8 mouse cellular contexts compared by ENCODE assay signal in genomic region chr6:88549137-88549814, GRCm38 (mm10). TPM values are rescaled to one million over a fixed set of nuclear protein-coding genes. Genes with fewer than 3 reads are reported as not detected.
A peak's percentile ranks its signal among the peaks of the same experiment; 100 is the strongest.
DNase-seq lines count a peak whose midpoint lies in the region; ATAC-seq and TF ChIP-seq lines count a peak whose summit lies in the region.

No protein-coding gene starts in this region.

- no peak overlapping the region for H3K4me3 ChIP-seq in heart, embryonic 10.5 days
- no peak overlapping the region for H3K4me3 ChIP-seq in heart, embryonic 11.5 days (ENCODE audit: low read depth, low read length)
- H3K4me3 ChIP-seq in ES-E14 (ENCODE audit: insufficient read depth in 1 of 2, low read depth in 1 of 2, low read length in 2 of 2, poor library complexity in 1 of 2, severe bottlenecking in 1 of 2), result no peak overlapping the region
- no peak overlapping the region for H3K4me3 ChIP-seq in midbrain, postnatal 0 days (ENCODE audit: low read depth, low read length)

- H3K9ac ChIP-seq in heart, embryonic 11.5 days (ENCODE audit: low read depth, low read length), result no peak overlapping the region
- H3K9ac ChIP-seq in ES-E14 (ENCODE audit: insufficient read depth, low read depth, low read length, poor library complexity, severe bottlenecking), result no peak overlapping the region
- no peak overlapping the region for H3K9ac ChIP-seq in midbrain, postnatal 0 days (replicated peaks; ENCODE audit: low read length, poor library complexity, severe bottlenecking)

- H3K36me3 ChIP-seq in heart, embryonic 10.5 days, result no peaks in the 10 kb centered on the region
- H3K36me3 ChIP-seq in heart, embryonic 11.5 days (ENCODE audit: control insufficient read depth, insufficient read depth, low read length), result no peaks in the 10 kb centered on the region
- no peaks in the 10 kb centered on the region for H3K36me3 ChIP-seq in ES-E14 (ENCODE audit: control insufficient read depth, insufficient read depth, low read length, poor library complexity, severe bottlenecking)
- H3K36me3 ChIP-seq in midbrain, postnatal 0 days (ENCODE audit: insufficient read depth, low read length), result no peaks in the 10 kb centered on the region

- peaks cover 12% of the 10 kb centered on the region for H3K4me1 ChIP-seq in heart, embryonic 10.5 days
- 0 out of 2 replicates have a peak, but pooled peaks cover 7% of the 10 kb centered on the region for H3K4me1 ChIP-seq in heart, embryonic 11.5 days (ENCODE audit: control insufficient read depth, insufficient read depth, low read length)
- H3K4me1 ChIP-seq in ES-E14 (ENCODE audit: control insufficient read depth in 2 of 2, insufficient read depth in 2 of 2, low read length in 2 of 2, poor library complexity in 1 of 2), result no peaks in the 10 kb centered on the region
- H3K4me1 ChIP-seq in midbrain, postnatal 0 days (ENCODE audit: insufficient read depth, low read length), result no peaks in the 10 kb centered on the region; the same call in 1 of the 2 replicates

- peaks cover 37% of the 10 kb centered on the region for H3K27me3 ChIP-seq in heart, embryonic 10.5 days (ENCODE audit: insufficient read depth, poor library complexity, severe bottlenecking)
- peaks cover 20% of the 10 kb centered on the region for H3K27me3 ChIP-seq in heart, embryonic 11.5 days (ENCODE audit: control insufficient read depth, insufficient read depth, low read length)
- H3K27me3 ChIP-seq in midbrain, postnatal 0 days (ENCODE audit: insufficient read depth, low read length), result 0 out of 2 replicates have a peak, but pooled peaks cover 3% of the 10 kb centered on the region

- DNase-seq in heart, embryonic 10.5 days (ENCODE audit: low spot score), result peak; percentile 72
- peak; percentile 25 for DNase-seq in ES-E14 (ENCODE audit: low read depth, low spot score)
- DNase-seq in c-Kit-positive CD71-positive TER-119-positive erythroid progenitor cells, embryonic 14.5 days (ENCODE audit: low spot score), result peak; percentile 61
- peak; percentile 60 to 76 for DNase-seq in frontal cortex, postnatal 36 days (ENCODE audit: low spot score in 2 of 2)
- peak; percentile 67 to 68 for DNase-seq in layer of hippocampus, postnatal 14 days (ENCODE audit: low spot score in 2 of 2)
- DNase-seq in midbrain, postnatal 0 days (ENCODE audit: low spot score), result peak; percentile 65
- peak; percentile 20 to 39 for DNase-seq in thymus, postnatal 36 days

- TF ChIP-seq CTCF in midbrain, postnatal 0 days (IDR thresholded peaks at IDR 0.05), result peak; percentile 83

- WGBS in heart, embryonic 10.5 days, result 28% methylated on average over 4 of the region's 4 CpGs
- WGBS in heart, embryonic 11.5 days (ENCODE audit: insufficient replicate concordance), result 33% methylated on average over 4 of the region's 4 CpGs
- WGBS in midbrain, postnatal 0 days, result 28% methylated on average over 4 of the region's 4 CpGs

- no peak for ATAC-seq in heart, embryonic 11.5 days (replicated peaks; ENCODE audit: insufficient number of reproducible peaks, low FRiP score, low TSS enrichment)
- ATAC-seq in midbrain, postnatal 0 days (ENCODE audit: low FRiP score), result 0 out of 2 replicates have a peak, but pooled peaks have one; percentile 49

- H3K4me2 ChIP-seq in heart, embryonic 11.5 days, result no peak overlapping the region
- H3K4me2 ChIP-seq in midbrain, postnatal 0 days (ENCODE audit: low read depth, low read length, poor library complexity, severe bottlenecking), result no peak overlapping the region

- no peaks in the 10 kb centered on the region for H3K9me3 ChIP-seq in heart, embryonic 10.5 days
- H3K9me3 ChIP-seq in heart, embryonic 11.5 days (replicated peaks; ENCODE audit: control insufficient read depth, low read length), result no peaks in the 10 kb centered on the region
- no peaks in the 10 kb centered on the region for H3K9me3 ChIP-seq in ES-E14 (ENCODE audit: control insufficient read depth, insufficient read depth, low read depth, low read length)
- no peaks in the 10 kb centered on the region for H3K9me3 ChIP-seq in midbrain, postnatal 0 days (ENCODE audit: low read length)

- H3K27ac ChIP-seq in heart, embryonic 10.5 days, result no peak overlapping the region
- H3K27ac ChIP-seq in heart, embryonic 11.5 days (ENCODE audit: low read depth, low read length), result no peak overlapping the region
- H3K27ac ChIP-seq in ES-E14 (ENCODE audit: insufficient read depth, low read depth, low read length, poor library complexity, severe bottlenecking), result no peak overlapping the region
- H3K27ac ChIP-seq in midbrain, postnatal 0 days (ENCODE audit: low read depth, low read length), result no peak overlapping the region

- in situ Hi-C loops in ES-E14 (cut with MboI; ENCODE audit: low sequenced_read_pairs in 2 of 2, unreplicated experiment in 2 of 2), result no loop called here

TF ChIP-seq in ES-E14, 5 proteins besides CTCF, POLR2A, EP300 and RAD21:
- TF ChIP-seq ZNF384 (IDR thresholded peaks at IDR 0.05; ENCODE audit: low read depth, low read length), result no peak
- TF ChIP-seq ZC3H11A (IDR thresholded peaks at IDR 0.05; ENCODE audit: borderline replicate concordance, low read depth, low read length), result 0 out of 2 replicates have a peak, but pooled peaks have one; percentile 45
- TF ChIP-seq HCFC1 (IDR thresholded peaks at IDR 0.05; ENCODE audit: borderline replicate concordance, insufficient read depth, low read length), result no peak

RNA-seq across cellular contexts. Expression of gene Sec61a1, which starts 30.6 kb away (rescaled TPM):
- 234 and 235 TPM in 2 replicates for polyA plus RNA-seq in heart, embryonic 10.5 days (2016; fragmentation: Nextera tagmentation; extraction: Ambion mirVana)
- 165 and 188 TPM in 2 replicates for polyA plus RNA-seq in heart, embryonic 11.5 days (2014; fragmentation: Nextera tagmentation; extraction: Ambion mirVana)
- 414 and 461 TPM in 2 replicates for total RNA-seq in ES-E14 (2012; rRNA removed)
- 100 to 1,000 TPM; 122 to 130 TPM for total RNA-seq in layer of hippocampus, postnatal 14 days (2021)
- total RNA-seq in midbrain, postnatal 0 days (2014; rRNA removed), result 192 and 199 TPM in 2 replicates
- polyA plus RNA-seq in midbrain, postnatal 0 days (2015; fragmentation: Nextera tagmentation; extraction: Ambion mirVana), result 131 TPM in 2 replicates
